Mouse (Mus musculus): Measurements from ENCODE around the gene Ptges3l.
"Not testable (repeated sequence)": the region's sequence is repeated elsewhere in the genome, so short reads cannot be mapped to it uniquely, and the experiment has no call there.

Ptges3l gene

GRCm38 (mm10) chr11:101424925-101425813 is at the start of gene Ptges3l, which contains the start of gene Rundc1:
Gene Ptges3l (minus strand): TSS chr11:101425333.
Gene Rundc1 (plus strand): TSS chr11:101425085.
- DNase-seq: peak; percentile 95

DNA sequence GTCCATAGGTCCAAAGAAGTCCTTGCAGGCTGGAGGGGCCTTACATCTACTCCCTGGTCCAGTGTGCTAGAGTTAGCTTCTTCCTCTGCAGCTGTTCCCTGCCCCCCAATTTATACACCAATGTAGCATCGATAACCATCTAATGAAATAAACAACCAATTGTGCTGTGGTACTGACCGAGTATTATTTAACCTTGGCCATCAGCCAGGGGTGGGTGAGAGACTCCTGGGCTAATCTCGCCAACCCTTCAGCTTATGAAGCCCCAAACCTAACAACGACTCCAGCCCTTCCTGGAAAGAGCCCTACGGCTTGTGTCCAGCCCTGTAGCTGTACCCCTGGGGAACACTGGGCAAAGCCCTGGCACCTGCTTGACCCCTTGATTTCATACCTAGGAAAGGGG is 49.2 kb upstream of the Ptges3l start:
- DNase-seq: no peak

GRCm38 (mm10) chr11:101473686-101474085 is 48.6 kb upstream of the Ptges3l start:
- DNase-seq: not testable (repeated sequence)

GRCm38 (mm10) chr11:101472336-101472735 is 47.2 kb upstream of the Ptges3l start:
- no peak for DNase-seq

DNA sequence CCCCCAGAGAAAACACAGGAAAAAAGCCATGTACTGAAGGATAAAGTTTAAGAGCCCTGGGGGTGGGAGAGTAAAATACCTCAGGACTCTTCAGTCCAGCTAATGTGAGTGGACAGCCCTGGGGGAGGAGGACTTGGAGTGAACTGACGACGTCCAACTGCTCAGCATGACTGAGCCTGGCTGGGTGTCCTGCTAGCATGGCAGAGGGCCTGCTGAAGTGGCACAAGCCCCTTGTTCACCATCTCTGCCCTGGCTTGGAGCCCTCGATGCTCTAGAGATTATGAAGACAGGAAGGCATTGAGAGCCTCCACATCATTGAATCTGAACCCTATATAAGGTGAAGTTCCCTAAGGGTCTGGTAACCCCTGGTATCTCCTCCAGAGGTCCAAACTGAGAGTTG is 46.8 kb upstream of the Ptges3l start:
- DNase-seq: no peak

GRCm38 (mm10) chr11:101470206-101470605 is 45.1 kb upstream of the Ptges3l start:
- DNase-seq: no peak

DNA sequence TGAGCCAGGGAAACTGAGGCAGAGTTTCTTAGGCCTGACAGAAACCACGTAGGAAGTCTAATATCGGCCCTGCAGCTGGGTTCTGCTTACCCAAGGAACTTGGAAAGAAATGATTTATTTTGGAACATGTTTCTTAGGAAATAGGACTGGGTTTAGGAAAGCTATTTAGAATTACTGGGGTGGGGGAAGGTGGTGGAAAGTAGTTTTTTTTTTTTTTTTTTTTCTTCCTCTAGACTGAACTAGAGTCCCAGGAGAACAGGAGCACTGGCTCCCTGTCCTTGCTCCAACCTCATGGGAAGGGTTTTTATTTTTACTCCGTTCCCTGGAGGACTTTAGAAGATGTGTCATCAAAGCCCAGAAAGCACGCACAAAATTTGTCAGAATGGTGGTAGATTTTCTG is 44.0 kb upstream of the Ptges3l start:
- DNase-seq: no peak

- DNase-seq: no peak
Measured at GRCm38 (mm10) chr11:101468731-101469130, 43.6 kb upstream of the Ptges3l start.

GRCm38 (mm10) chr11:101468263-101468688 is 43.1 kb upstream of the Ptges3l start:
- DNase-seq: no peak

DNA sequence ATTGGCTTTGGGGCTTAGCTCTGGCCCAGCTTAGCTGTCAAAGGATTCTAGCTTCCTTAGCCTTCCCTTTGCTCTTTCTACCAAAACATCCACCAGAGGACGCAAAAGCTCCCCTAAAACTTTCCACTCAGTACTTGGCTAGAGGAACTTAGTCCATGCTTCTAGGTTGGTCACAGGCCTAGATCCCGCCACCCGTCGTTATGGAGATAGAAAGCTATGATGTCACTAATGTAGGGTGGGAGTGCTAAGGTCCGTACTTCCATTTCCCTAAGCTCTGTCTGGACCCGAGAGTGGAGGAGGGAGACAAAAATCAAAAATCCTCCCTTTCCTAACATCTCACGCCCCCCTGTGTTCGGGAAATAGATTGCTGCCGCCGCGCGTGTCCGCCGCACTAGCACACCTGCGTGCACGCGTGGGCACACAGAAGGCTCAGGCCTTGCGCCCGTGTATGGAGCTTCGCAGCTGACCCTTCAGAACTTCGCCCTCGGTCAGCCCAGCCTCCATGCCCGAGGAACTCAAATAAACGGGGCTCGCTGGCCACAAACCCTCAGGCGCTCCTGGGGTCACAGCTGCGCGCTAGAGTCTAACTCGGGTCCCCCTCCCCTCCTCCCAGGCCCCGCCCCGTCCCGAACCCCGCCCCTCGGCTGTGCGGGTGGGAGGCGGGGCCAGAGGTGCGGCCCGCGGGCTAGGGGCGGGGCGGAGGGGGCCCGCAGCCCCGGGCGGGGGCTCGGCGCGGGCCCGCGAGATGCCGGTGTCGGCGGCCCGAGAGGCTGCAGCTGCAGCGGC is 42.5 kb upstream of the Ptges3l start:
- peak; percentile 83 for DNase-seq

DNA sequence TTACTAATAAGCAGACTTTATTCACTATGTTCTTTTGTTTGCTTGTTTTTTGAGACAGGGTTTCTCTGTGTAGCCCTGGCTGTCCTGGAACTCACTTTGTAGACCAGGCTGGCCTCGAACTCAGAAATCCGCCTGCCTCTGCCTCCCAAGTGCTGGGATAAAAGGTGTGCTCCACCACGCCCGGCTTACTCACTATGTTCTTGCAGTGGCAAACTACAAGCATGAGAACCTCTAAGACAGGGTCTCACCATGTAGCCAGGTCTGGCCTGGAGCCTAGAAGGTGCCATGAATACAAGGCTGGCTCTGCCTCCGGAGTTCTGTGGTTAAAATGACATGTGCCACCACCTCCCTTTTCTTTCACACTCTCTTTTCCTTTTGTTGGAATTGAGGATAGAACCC is 41.4 kb upstream of the Ptges3l start:
- DNase-seq: not testable (repeated sequence)

- DNase-seq: peak; percentile 59
Measured at GRCm38 (mm10) chr11:101465869-101466551, 40.9 kb upstream of the Ptges3l start, which contains the start of gene Vat1. Gene Vat1 (minus strand): TSS chr11:101466230.

- peak; percentile 68 for DNase-seq
Measured at GRCm38 (mm10) chr11:101465101-101465868, 40.2 kb upstream of the Ptges3l start.

GRCm38 (mm10) chr11:101464211-101465100 is 39.3 kb upstream of the Ptges3l start, which contains the start of gene Rnd2:
Gene Rnd2 (plus strand): TSS chr11:101464999.
- no peak for DNase-seq

GRCm38 (mm10) chr11:101462583-101463440 is 37.7 kb upstream of the Ptges3l start:
- no peak for DNase-seq

DNA sequence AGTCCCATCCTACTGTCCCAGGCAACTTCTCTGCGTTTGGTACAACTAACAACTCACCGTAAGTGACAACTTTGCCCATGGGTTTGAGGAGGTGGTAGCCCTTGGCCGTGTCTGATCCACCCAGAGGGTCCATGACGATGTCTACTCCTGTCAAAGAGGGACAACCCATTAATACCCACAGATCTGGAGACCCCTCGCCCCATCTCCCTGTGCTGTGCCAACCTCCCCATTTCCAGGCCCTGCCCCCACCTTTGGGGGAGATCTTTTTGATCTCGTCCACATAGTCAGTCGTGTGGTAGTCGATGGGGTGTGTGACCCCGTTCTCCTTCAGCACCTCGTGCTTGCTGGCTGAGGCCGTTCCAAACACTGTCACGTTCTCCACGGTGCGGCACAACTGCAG is 37.0 kb upstream of the Ptges3l start:
- no peak for DNase-seq

GRCm38 (mm10) chr11:101460321-101460720 is 35.2 kb upstream of the Ptges3l start:
- DNase-seq: no peak

DNA sequence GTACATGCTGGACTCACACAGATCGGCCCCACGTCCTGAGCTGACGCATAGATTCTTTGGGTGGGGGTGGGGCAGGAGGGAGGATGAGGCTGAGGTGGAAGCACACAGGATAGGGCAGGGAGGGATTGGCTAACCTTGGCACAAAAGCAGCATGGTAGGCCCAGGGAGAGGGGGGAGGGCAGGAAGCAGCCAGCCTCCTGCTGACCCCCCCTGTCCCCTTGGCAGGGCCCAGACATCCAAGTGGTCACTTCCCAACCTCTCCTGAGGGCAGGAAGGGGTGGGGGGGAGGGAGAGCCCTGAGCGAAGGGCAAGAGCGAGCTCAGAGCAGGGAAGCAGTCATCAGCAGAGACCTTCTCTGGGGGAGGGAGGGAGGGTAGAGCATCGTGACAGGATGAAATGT is 34.6 kb upstream of the Ptges3l start:
- DNase-seq: peak; percentile 39

DNA sequence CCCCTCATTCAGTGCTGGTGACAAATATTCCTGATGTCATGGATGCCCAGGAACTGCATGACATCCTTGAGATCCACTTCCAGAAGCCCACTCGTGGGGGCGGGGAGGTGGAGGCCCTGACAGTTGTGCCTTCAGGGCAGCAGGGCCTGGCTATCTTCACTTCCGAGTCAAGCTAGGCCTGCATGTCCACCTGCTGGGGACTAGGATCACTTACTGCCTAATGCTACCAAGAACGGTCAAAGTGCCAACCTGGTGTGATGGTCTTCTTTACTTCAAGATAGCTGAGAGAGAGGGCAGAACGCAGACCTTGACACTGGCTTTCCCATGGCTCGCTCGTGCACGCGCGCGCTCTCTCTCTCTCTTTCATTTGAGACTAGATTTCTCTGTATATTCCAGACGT is 33.1 kb upstream of the Ptges3l start:
- DNase-seq: no peak

GRCm38 (mm10) chr11:101457631-101458030 is 32.5 kb upstream of the Ptges3l start:
- DNase-seq: no peak
